In genomic region chr11:96604306-96604705, GRCm38 (mm10) we compare ENCODE assay signal across 17 mouse cellular contexts.
A peak's percentile ranks its signal among the peaks of the same experiment; 100 is the strongest.
DNase-seq lines count a peak whose midpoint lies in the region; ATAC-seq and TF ChIP-seq lines count a peak whose summit lies in the region.
"Had no signal": no experiment of that assay in that cellular context is flagged by ENCODE, and none has a peak within 500 bp of the region (broad histone marks: within the 10 kb centered on the region; RNA-seq: fewer than 3 reads in every experiment).

No protein-coding gene starts in this region.

- H3K9me3 ChIP-seq in kidney, embryonic 15.5 days (replicated peaks): no peaks in the 10 kb centered on the region
- H3K9me3 ChIP-seq in lung, postnatal 0 days (ENCODE audit: low read length): no peaks in the 10 kb centered on the region
- no peaks in the 10 kb centered on the region for H3K9me3 ChIP-seq in stomach, embryonic 16.5 days (replicated peaks; ENCODE audit: control insufficient read depth, low read length)
- H3K9me3 ChIP-seq: midbrain, embryonic 12.5 days had no signal

- H3K27me3 ChIP-seq in kidney, embryonic 15.5 days: 0 out of 2 replicates have a peak, but pooled peaks cover 2% of the 10 kb centered on the region
- H3K27me3 ChIP-seq in lung, postnatal 0 days (replicated peaks; ENCODE audit: insufficient read depth, low read length): no peaks in the 10 kb centered on the region
- H3K27me3 ChIP-seq in stomach, embryonic 16.5 days (ENCODE audit: control insufficient read depth, insufficient read depth, low read length): no peaks in the 10 kb centered on the region
- H3K27me3 ChIP-seq: midbrain, embryonic 12.5 days had no signal

- peaks cover 20% of the 10 kb centered on the region for H3K4me1 ChIP-seq in kidney, embryonic 15.5 days
- H3K4me1 ChIP-seq in lung, postnatal 0 days (ENCODE audit: insufficient read depth, low read depth, low read length): no peaks in the 10 kb centered on the region; the same call in 1 of the 2 replicates
- peaks cover 2% of the 10 kb centered on the region; the same call in 1 of the 2 replicates for H3K4me1 ChIP-seq in lung, adult 2 months (ENCODE audit: control insufficient read depth, insufficient read depth, low read length)
- H3K4me1 ChIP-seq in stomach, embryonic 16.5 days (ENCODE audit: control insufficient read depth, insufficient read depth, low read length): peaks cover 12% of the 10 kb centered on the region

- DNase-seq in heart, adult 11 months: peak; percentile 85
- no peak for DNase-seq in heart, postnatal 4 days
- DNase-seq in kidney, adult 8-10 months: no peak
- peak; percentile 30 for DNase-seq in lung, postnatal 0 days (ENCODE audit: low spot score)
- DNase-seq in lung, adult 2 months: no peak
- DNase-seq in layer of hippocampus, postnatal 14 days (ENCODE audit: low spot score in 2 of 2): no peak
- DNase-seq: adrenal gland, postnatal 36 days; cerebellum, adult 9-10 months; right cerebral cortex, adult 18-20 months; spleen, adult 18-20 months had no signal

- H3K36me3 ChIP-seq in kidney, embryonic 15.5 days: no peaks in the 10 kb centered on the region
- H3K36me3 ChIP-seq in lung, postnatal 0 days (ENCODE audit: insufficient read depth, low read length): no peaks in the 10 kb centered on the region
- no peaks in the 10 kb centered on the region for H3K36me3 ChIP-seq in stomach, embryonic 16.5 days (ENCODE audit: control insufficient read depth, insufficient read depth, low read length)
- H3K36me3 ChIP-seq: midbrain, embryonic 12.5 days had no signal

- 39% methylated on average over 6 of the region's 6 CpGs for WGBS in kidney, embryonic 15.5 days
- 12% methylated on average over 6 of the region's 6 CpGs for WGBS in lung, postnatal 0 days
- WGBS in lung, adult 2 months: 21% methylated on average over 6 of the region's 6 CpGs
- WGBS in stomach, embryonic 16.5 days: 21% methylated on average over 6 of the region's 6 CpGs

- no peak overlapping the region for H3K4me3 ChIP-seq in kidney, embryonic 15.5 days (replicated peaks)
- H3K4me3 ChIP-seq in lung, postnatal 0 days (ENCODE audit: low read depth, low read length): no peak overlapping the region
- H3K4me3 ChIP-seq in lung, adult 2 months (replicated peaks; ENCODE audit: extremely low read depth, low read depth, low read length): no peak overlapping the region
- no peak overlapping the region for H3K4me3 ChIP-seq in stomach, embryonic 16.5 days (replicated peaks; ENCODE audit: low read length)
- H3K4me3 ChIP-seq: midbrain, embryonic 12.5 days; myocyte had no signal

- H3K9ac ChIP-seq in kidney, embryonic 15.5 days: no peak overlapping the region
- no peak overlapping the region for H3K9ac ChIP-seq in lung, postnatal 0 days (replicated peaks; ENCODE audit: low read depth)
- H3K9ac ChIP-seq in stomach, embryonic 16.5 days (ENCODE audit: low read length): no peak overlapping the region
- H3K9ac ChIP-seq: midbrain, embryonic 12.5 days had no signal

- no peak for TF ChIP-seq CTCF in lung, postnatal 0 days (IDR thresholded peaks at IDR 0.05)
- no peak for TF ChIP-seq CTCF in lung, adult 2 months (IDR thresholded peaks at IDR 0.05; ENCODE audit: insufficient read depth, low read length)

- no peak for ATAC-seq in kidney, embryonic 15.5 days (replicated peaks; ENCODE audit: low FRiP score)
- ATAC-seq in lung, postnatal 0 days: peak; percentile 73
- no peak; the same call in 1 of the 2 replicates for ATAC-seq in stomach, embryonic 16.5 days (ENCODE audit: insufficient read depth, low FRiP score)
- ATAC-seq: forebrain, embryonic 14.5 days; hindbrain, postnatal 0 days had no signal

- H3K4me2 ChIP-seq in kidney, embryonic 15.5 days: no peak overlapping the region
- H3K4me2 ChIP-seq in lung, postnatal 0 days (replicated peaks; ENCODE audit: low read depth, low read length): no peak overlapping the region
- no peak overlapping the region for H3K4me2 ChIP-seq in stomach, embryonic 16.5 days (ENCODE audit: low read depth, low read length)
- H3K4me2 ChIP-seq: midbrain, embryonic 12.5 days had no signal

- H3K27ac ChIP-seq in kidney, embryonic 15.5 days: peak overlapping the region; percentile 77
- no peak overlapping the region for H3K27ac ChIP-seq in lung, postnatal 0 days (ENCODE audit: low read length)
- peak overlapping the region; percentile 42 for H3K27ac ChIP-seq in stomach, embryonic 16.5 days (ENCODE audit: low read length)
- H3K27ac ChIP-seq: hindbrain, postnatal 0 days; macrophage; midbrain, embryonic 12.5 days had no signal

- TF ChIP-seq EP300 in lung, postnatal 0 days (IDR thresholded peaks at IDR 0.05): no peak

- TF ChIP-seq POLR2A in lung, adult 2 months (IDR thresholded peaks at IDR 0.05; ENCODE audit: borderline replicate concordance, extremely low read depth, low read depth, low read length): no peak

Comparison
In these comparisons a context has a peak if more than half of its experiments do, and no peak if none do; other contexts are left out.
1. DNase-seq: peak in heart, adult 11 months (single experiment) and lung, postnatal 0 days (single experiment); none in heart, postnatal 4 days (single experiment), kidney, adult 8-10 months (0 of 2), lung, adult 2 months (single experiment) and layer of hippocampus, postnatal 14 days (0 of 2).